Comparison of ENCODE assay signal across 27 mouse cellular contexts in genomic region chr12:117430886-117431285, GRCm38 (mm10).
A peak's percentile ranks its signal among the peaks of the same experiment; 100 is the strongest.
DNase-seq lines count a peak whose midpoint lies in the region; ATAC-seq and TF ChIP-seq lines count a peak whose summit lies in the region.
"Had no signal": no experiment of that assay in that cellular context is flagged by ENCODE, and none has a peak within 500 bp of the region (broad histone marks: within the 10 kb centered on the region; RNA-seq: fewer than 3 reads in every experiment).

No protein-coding gene starts in this region.

- TF ChIP-seq POLR2A in brain, embryonic 14.5 days (IDR thresholded peaks at IDR 0.05; ENCODE audit: borderline replicate concordance, extremely low read depth, insufficient read depth, insufficient read length, poor library complexity, severe bottlenecking), result no peak

- no peak overlapping the region for H3K4me2 ChIP-seq in lung, postnatal 0 days (replicated peaks; ENCODE audit: low read depth, low read length)
- H3K4me2 ChIP-seq in hindbrain, embryonic 11.5 days (replicated peaks; ENCODE audit: low read depth, low read length), result no peak overlapping the region
- H3K4me2 ChIP-seq: embryonic facial prominence, embryonic 12.5 days; heart, embryonic 13.5 days; limb, embryonic 13.5 days; liver, embryonic 12.5 days; lung, embryonic 14.5 days; midbrain, embryonic 13.5 days had no signal

- no peaks in the 10 kb centered on the region for H3K9me3 ChIP-seq in lung, postnatal 0 days (ENCODE audit: low read length)
- no peaks in the 10 kb centered on the region for H3K9me3 ChIP-seq in hindbrain, embryonic 11.5 days (ENCODE audit: control insufficient read depth, low read length)
- H3K9me3 ChIP-seq: embryonic facial prominence, embryonic 12.5 days; heart, embryonic 13.5 days; limb, embryonic 13.5 days; liver, embryonic 12.5 days; midbrain, embryonic 13.5 days had no signal

- DNase-seq in lung, postnatal 0 days (ENCODE audit: low spot score), result peak; percentile 76
- no peak for DNase-seq in lung, postnatal 14 days
- peak; percentile 44 for DNase-seq in brain, embryonic 14.5 days (ENCODE audit: low read depth)
- DNase-seq in lung, postnatal 36 days, result peak; percentile 81
- DNase-seq in spleen, postnatal 36 days (ENCODE audit: low spot score in 2 of 2), result no peak
- DNase-seq in hindbrain, embryonic 11.5 days (ENCODE audit: low spot score), result no peak
- DNase-seq in spleen, postnatal 14 days (ENCODE audit: low spot score in 2 of 2), result no peak
- DNase-seq: cerebellum, adult 11 months; cerebellum, adult 9-11 months; gastrocnemius, postnatal 14 days; heart, adult 2 months; heart, postnatal 4 days; kidney, postnatal 25 days; layer of hippocampus, postnatal 36 days; lung, embryonic 14.5 days; right cerebral cortex, postnatal 14 days; thymus, postnatal 25 days had no signal

- no peaks in the 10 kb centered on the region for H3K36me3 ChIP-seq in lung, postnatal 0 days (ENCODE audit: insufficient read depth, low read length)
- no peaks in the 10 kb centered on the region for H3K36me3 ChIP-seq in hindbrain, embryonic 11.5 days (ENCODE audit: control insufficient read depth, insufficient read depth, low read length)
- H3K36me3 ChIP-seq: embryonic facial prominence, embryonic 12.5 days; heart, embryonic 13.5 days; limb, embryonic 13.5 days; liver, embryonic 12.5 days; midbrain, embryonic 13.5 days had no signal

- 0 out of 2 replicates have a peak overlapping the region, but pooled peaks have one; percentile 26 for H3K27ac ChIP-seq in lung, postnatal 0 days (ENCODE audit: low read length)
- H3K27ac ChIP-seq in hindbrain, embryonic 11.5 days (ENCODE audit: low read depth, low read length), result no peak overlapping the region
- H3K27ac ChIP-seq: embryonic facial prominence, embryonic 12.5 days; heart, adult 2 months; heart, embryonic 13.5 days; layer of hippocampus, adult 2 months; limb, embryonic 13.5 days; liver, embryonic 12.5 days; midbrain, embryonic 13.5 days had no signal

- no peaks in the 10 kb centered on the region; the same call in 1 of the 2 replicates for H3K4me1 ChIP-seq in lung, postnatal 0 days (ENCODE audit: insufficient read depth, low read depth, low read length)
- no peaks in the 10 kb centered on the region for H3K4me1 ChIP-seq in hindbrain, embryonic 11.5 days (replicated peaks; ENCODE audit: control insufficient read depth, insufficient read depth, low read length)
- H3K4me1 ChIP-seq: embryonic facial prominence, embryonic 12.5 days; limb, embryonic 13.5 days; liver, embryonic 12.5 days; midbrain, embryonic 13.5 days had no signal

- WGBS in lung, postnatal 0 days, result 57% methylated on average over 4 of the region's 4 CpGs
- WGBS in hindbrain, embryonic 11.5 days, result 87% methylated on average over 4 of the region's 4 CpGs

- no peaks in the 10 kb centered on the region for H3K27me3 ChIP-seq in lung, postnatal 0 days (replicated peaks; ENCODE audit: insufficient read depth, low read length)
- H3K27me3 ChIP-seq in hindbrain, embryonic 11.5 days (ENCODE audit: control insufficient read depth, insufficient read depth, low read length), result no peaks in the 10 kb centered on the region
- H3K27me3 ChIP-seq: embryonic facial prominence, embryonic 12.5 days; heart, embryonic 13.5 days; limb, embryonic 13.5 days; liver, embryonic 12.5 days; midbrain, embryonic 13.5 days had no signal

- H3K9ac ChIP-seq in lung, postnatal 0 days (replicated peaks; ENCODE audit: low read depth), result no peak overlapping the region
- H3K9ac ChIP-seq in hindbrain, embryonic 11.5 days (ENCODE audit: low read depth, low read length), result no peak overlapping the region
- H3K9ac ChIP-seq: embryonic facial prominence, embryonic 12.5 days; heart, embryonic 13.5 days; limb, embryonic 13.5 days; liver, embryonic 12.5 days; lung, embryonic 14.5 days; midbrain, embryonic 13.5 days had no signal

- ATAC-seq in lung, postnatal 0 days, result peak; percentile 68
- ATAC-seq in hindbrain, embryonic 11.5 days (ENCODE audit: low FRiP score), result no peak
- ATAC-seq: forebrain, embryonic 16.5 days; hindbrain, embryonic 16.5 days; intestine, embryonic 16.5 days; liver, embryonic 12.5 days; midbrain, embryonic 13.5 days had no signal

- TF ChIP-seq CTCF in lung, postnatal 0 days (IDR thresholded peaks at IDR 0.05), result no peak; the same call in 1 of the 2 replicates
- no peak for TF ChIP-seq CTCF in brain, embryonic 14.5 days (IDR thresholded peaks at IDR 0.05; ENCODE audit: borderline replicate concordance, extremely low read depth, insufficient read depth, insufficient read length)

- TF ChIP-seq EP300 in lung, postnatal 0 days (IDR thresholded peaks at IDR 0.05), result peak; percentile 85

- no peak overlapping the region for H3K4me3 ChIP-seq in lung, postnatal 0 days (ENCODE audit: low read depth, low read length)
- H3K4me3 ChIP-seq in hindbrain, embryonic 11.5 days (ENCODE audit: low read depth, low read length), result no peak overlapping the region
- H3K4me3 ChIP-seq: embryonic facial prominence, embryonic 12.5 days; erythroblast, embryonic 14.5 days; heart, adult 2 months; heart, embryonic 13.5 days; layer of hippocampus, adult 2 months; limb, embryonic 13.5 days; liver, embryonic 12.5 days; midbrain, embryonic 13.5 days had no signal

Comparison
In these comparisons a context has a peak if more than half of its experiments do, and no peak if none do; other contexts are left out.
1. DNase-seq: peak in lung, postnatal 0 days (single experiment), brain, embryonic 14.5 days (single experiment) and lung, postnatal 36 days (single experiment); none in lung, postnatal 14 days (single experiment), spleen, postnatal 36 days (0 of 2), hindbrain, embryonic 11.5 days (single experiment) and spleen, postnatal 14 days (0 of 2).